Mouse (Mus musculus) retina, postnatal 1 day (tissue): ENCODE results near the gene Gas6.

Experiments used
- DNase-seq: peaks from one replicate; pipeline ENCODE4 v3.0.0-alpha.2; 2012

Gas6 gene

DNA sequence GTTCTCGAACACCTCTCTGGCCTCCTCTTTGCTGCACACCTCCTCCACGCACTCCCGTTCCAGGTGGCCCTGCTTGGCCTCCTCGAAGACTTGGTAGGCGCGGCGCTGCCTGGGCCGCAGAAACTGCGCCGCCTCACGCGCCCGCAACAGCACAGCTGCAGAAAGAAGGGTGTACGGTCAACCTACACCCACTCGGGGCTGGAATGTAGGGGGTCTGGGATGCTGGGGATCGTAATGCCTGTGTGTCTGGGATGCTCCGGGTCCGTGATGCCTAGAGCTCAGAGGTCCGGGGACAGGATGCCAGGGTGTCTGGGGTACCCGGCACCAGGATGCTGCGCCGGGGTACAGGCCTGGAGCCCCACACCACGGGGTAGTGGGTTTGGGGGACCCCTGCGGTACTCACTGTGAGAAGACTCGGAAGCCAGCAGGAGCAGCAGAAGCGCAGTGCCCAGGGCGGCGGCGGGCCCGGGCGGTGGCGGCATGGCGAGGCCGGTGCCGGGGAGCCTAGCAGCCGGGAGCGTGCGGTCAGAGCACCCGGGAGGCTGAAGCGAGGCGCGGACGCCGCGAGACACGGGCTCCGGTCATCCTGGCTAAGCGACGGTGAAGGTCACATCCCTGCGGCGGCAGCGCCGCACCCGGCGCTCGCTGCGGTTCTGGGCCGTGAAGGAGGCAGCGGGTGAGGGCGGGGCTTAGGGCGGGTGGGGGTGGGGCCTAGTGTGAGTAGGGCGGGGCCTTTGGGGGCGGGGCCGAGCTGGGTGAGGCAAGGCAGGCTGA, at the start of gene Gas6:
Gene Gas6 (minus strand): TSS at position 633 of the 774 bp plus-strand sequence.
- peak; percentile 77 for DNase-seq

DNA sequence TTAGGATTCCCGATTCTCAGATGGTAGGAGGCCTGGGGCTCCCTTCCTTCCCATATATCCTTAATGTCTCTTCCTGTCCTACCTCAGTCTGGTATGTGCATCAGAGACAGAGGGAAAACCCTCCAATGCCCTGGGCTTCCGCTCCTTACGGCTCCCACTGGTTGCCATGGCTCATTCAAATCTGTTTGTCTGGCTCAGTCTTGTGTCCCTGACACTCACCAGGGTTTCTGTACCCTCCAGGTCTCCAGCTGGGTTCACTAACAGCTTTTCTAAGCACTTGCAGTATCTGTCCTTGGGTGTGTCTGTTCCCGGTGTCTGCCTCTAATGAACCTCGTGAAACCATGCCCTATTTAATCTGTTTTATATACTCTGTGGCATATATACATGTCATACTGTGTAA, 47.2 kb upstream of the Gas6 start:
- DNase-seq, result no peak

DNA sequence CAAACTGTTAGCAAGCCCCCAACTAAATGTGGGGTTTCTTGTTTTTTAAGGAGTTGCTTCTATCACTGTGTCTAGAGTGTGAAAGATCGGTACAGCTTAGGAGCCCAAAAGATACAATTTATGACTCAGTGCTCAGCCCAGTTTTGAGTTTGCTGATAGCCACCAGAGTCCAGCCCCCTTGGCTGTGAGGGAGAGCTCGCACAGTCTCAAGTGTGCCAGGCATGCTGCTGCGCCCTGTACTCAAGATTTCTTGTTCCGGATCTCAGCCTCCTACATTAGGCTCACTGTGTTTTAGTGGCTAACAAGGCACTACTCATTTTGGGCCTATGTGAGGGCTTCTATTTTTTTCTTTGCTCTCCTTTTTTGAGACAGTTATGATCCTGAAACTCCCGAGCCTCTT, 45.8 kb upstream of the Gas6 start:
- no peak for DNase-seq

DNA sequence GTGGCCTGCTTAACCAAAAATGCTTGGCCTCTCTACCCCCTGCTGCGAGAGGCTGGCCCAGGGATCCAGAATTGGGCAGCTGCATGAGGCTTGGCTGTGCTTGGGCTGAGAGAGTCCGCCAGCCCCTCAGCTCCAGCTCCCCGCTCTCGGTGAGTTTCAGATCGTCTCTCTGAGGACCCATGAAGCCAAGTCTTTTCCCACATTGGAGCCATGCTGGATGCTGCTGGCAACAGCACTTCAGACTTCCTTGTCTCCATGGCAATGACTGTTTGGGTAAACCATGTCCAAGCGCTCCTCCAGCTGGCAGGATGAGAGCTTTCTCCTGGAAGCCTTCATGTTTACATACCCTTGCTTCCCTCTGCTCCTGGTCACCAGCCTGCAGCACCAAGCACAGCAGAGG, 44.5 kb upstream of the Gas6 start:
- DNase-seq, result peak; percentile 72

DNA sequence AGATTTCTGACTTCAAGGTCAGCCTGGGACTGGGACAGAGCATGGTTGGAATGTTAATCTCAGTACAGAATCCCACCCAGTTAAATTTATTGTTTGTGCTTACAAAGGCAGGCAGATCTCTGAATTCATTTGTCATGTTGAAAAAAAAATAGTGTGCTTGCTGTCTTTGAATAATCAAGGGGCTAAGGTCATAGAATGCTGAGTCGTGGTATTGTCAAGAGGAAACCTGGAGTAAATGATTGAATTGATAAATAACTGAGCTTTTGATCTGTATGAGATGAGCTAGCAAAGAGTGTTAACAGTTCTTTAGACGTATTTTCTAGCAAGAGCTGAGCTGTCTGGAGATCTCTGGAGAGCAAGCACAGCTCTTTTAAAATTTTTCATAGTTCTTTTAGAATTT, 42.8 kb upstream of the Gas6 start:
- DNase-seq, result no peak

- no peak for DNase-seq
Observed at GRCm38 (mm10) chr8:13533123-13533522, 38.8 kb upstream of the Gas6 start.

- peak; percentile 36 for DNase-seq
Observed at GRCm38 (mm10) chr8:13531602-13532171, 37.4 kb upstream of the Gas6 start.

DNA sequence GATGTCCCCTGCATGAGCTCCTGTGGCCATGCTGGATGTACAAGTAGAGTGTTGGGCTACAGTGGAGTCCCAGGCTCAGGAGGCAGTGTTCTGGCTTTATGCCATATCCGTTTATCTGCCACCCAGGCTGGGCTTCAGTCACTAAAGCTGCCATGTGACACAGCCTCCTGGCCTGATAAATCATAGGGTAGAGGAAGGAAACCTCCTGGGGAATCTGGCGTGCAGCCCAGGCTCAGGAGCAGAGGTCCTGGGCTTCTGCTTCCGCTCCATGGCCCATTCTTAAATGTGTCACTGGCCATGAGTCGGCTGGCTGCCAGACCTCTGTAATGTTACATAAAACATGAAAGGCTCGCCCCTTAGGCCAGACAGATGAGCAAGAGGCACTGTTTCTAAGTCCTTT, 36.7 kb upstream of the Gas6 start:
- peak; percentile 93 for DNase-seq

GRCm38 (mm10) chr8:13530401-13530800, 36.1 kb upstream of the Gas6 start:
- DNase-seq, result no peak

GRCm38 (mm10) chr8:13529891-13530316, 35.6 kb upstream of the Gas6 start:
- DNase-seq, result no peak

DNA sequence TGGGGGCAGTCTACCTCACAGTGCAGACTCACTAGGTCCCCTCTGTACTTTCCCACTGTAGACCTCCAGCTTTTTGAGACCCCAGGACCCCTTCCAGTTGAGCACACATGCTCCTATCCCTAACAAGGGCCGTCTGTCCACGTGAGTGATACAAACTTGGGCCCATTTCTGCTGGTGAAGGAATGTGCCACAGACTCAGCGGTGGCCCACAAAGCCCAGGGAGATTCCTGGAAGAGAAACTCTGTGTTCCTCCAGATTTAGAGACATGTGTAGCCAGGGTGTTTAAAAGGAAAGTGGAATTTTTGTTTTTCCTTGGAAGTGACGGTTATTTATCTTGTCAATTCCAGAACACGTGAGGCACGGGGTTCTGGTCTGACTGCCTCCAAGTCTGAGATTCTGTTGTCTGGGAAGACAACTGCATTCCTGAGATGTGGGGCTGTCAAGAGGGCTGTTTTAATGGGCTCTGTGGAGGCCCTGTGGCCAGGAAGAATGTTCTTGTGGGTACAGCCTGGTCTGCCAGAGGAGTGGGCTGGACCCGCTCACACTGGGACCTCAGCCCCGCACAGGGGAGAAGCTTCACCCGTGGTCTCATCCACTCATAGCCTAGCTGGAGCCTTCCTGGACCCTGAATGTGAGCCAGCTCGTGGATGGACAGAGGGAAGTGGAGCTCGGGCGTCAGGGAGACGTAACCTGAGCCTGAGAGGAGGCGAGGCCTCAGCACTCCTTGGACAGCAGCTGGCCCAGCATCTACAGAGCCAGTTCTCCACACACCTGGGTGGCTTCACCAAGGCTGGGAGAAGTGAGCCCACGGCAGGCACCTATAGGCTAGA, 34.9 kb upstream of the Gas6 start:
- DNase-seq, result no peak

GRCm38 (mm10) chr8:13521392-13521791, 27.1 kb upstream of the Gas6 start:
- DNase-seq, result no peak

DNA sequence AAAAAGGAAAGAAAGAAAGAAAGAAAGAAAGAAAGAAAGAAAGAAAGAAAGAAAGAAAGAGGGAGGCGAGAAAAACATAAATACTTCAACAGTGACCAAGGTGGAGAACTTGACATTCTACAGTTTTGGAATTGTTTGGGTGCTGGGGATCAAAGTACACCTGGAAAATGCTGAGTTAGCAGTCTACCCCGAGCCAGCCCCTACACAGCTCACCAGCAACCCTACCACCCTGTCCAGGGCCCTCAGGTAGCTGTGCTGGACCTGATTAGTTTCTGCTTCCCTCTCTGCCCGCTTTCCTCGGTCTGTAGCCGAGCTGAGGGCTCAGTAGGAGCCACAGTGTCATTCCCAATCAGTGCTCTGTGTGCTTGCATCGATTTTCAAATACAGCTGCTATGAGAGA, 26.1 kb upstream of the Gas6 start:
- no peak for DNase-seq

- no peak for DNase-seq
Observed at GRCm38 (mm10) chr8:13519503-13519902, 25.2 kb upstream of the Gas6 start.

- DNase-seq, result no peak
Observed at GRCm38 (mm10) chr8:13517284-13517781, 23.0 kb upstream of the Gas6 start.

GRCm38 (mm10) chr8:13516728-13517127, 22.4 kb upstream of the Gas6 start:
- no peak for DNase-seq

DNA sequence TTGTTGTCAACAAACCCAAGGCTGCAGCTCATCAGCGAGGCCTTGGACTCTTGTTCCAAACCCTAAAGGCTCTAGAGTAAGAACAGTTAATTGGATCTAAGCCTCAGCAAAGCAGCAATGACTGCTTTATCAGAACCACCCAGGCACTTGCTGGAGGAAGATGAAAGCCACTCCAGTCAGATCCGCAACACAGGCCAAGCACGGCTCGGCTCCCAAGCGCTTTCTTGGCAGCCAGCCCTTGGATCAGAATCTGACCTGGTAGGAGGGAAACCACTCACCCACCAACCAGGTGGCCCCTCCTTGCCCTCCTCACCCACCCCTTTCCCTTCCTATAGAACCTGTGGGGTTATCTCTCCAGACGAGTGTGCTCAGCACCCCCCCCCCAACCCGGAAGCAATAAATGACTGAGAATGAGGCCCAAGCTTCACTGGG, 21.7 kb upstream of the Gas6 start:
- DNase-seq, result no peak

DNA sequence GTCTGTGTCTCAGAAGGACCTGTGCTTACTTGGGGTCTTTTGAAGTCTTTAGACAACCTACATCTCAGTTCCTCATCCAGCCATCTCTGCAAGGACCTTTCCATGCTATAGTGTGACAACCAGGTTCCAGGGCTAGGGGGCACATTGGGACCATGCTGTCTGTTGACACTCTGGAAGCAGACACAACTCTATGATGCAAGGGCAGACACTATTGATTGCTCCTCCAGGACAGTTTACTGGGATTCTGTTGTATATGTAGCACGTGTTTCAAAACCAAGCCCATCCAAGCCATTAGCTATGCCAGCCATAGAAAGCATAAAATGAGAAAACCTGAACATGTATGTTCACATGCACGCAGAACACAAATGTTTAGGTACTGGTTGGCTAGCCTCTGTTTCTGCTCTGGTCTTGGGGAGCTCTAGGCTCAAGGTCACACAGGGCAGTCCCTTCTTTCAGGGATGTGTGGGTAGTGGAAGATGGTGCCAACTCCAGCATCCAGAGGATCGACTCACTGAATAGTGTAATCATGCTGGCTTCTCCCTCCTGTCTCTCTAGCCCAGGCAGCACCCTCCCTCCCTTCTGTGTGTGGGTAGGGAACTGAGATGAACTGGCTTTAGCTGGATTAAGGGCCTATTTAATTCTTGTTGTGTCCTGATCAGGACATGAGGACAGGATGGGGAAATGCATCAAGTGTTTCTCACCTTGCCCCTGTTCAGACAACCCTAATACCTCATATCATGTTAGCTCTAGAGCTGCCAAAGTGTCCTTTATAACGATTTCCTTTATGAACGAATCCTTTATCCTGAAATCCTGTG, 19.5 kb upstream of the Gas6 start:
- DNase-seq, result peak; percentile 40

GRCm38 (mm10) chr8:13512677-13513076, 18.4 kb upstream of the Gas6 start:
- DNase-seq, result no peak

GRCm38 (mm10) chr8:13512016-13512415, 17.7 kb upstream of the Gas6 start:
- no peak for DNase-seq

- DNase-seq, result no peak
Observed at GRCm38 (mm10) chr8:13507284-13507937, 13.1 kb upstream of the Gas6 start.

DNA sequence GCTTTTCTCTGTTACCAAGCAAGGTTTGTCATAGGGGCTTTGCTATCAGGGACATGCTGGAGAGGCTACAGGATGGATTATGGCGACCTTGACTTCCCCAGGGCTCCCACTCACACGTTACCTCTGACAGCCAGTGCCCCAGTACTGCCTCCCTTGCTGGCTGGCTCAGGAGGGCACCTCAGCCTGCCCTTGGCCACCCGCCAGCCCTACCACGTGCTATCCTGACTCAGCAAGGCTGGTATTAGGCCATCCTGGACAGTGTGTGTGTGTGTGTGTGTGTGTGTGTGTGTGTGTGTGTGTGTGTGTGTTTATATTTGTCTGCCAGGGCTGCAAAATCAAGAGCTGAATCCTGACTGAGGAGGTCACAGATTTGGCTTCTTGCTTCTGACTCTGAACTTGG, 12.6 kb upstream of the Gas6 start:
- peak; percentile 73 for DNase-seq
